Mouse (Mus musculus): ENCODE measurements around the gene Nle1.

GRCm38 (mm10) chr11:82862638-82863037 lies 45.6 kb downstream of the Nle1 start:
- TF ChIP-seq POLR2A (IDR thresholded peaks at IDR 0.05; ENCODE audit: borderline replicate concordance, extremely low read depth, low read depth, low read length) (no peak), CTCF (IDR thresholded peaks at IDR 0.05; ENCODE audit: insufficient read depth, low read length) (no peak)
